Mouse (Mus musculus) midbrain, embryonic 14.5 days (tissue): ENCODE results near the gene Rap1gap. TPM values are rescaled to one million over a fixed set of nuclear protein-coding genes. Genes with fewer than 3 reads are reported as not detected.

Experiments
- ATAC-seq: fragments of 200-750 bp; cut with Nextera tagmentation; 2 replicates; pipeline ENCODE4 v1.8.0; 2017; ENCODE audit warnings: moderate number of reproducible peaks, moderate library complexity; ENCODE audit not compliant: low FRiP score, low TSS enrichment
- DNase-seq: peaks from one replicate; pipeline ENCODE4 v3.0.0-alpha.2; 2015
- H3K27ac ChIP-seq: fragments of 300-500 bp; sonication (generic); replicated peaks from 2 replicates; pipeline ENCODE4 v1.5.1; 2014; ENCODE audit warnings: mild to moderate bottlenecking, low read depth, low read length, moderate library complexity
- H3K27me3 ChIP-seq: fragments of 300-500 bp; sonication (generic); 2 replicates; pipeline ENCODE4 v1.6.1; 2014; ENCODE audit warnings: low read length, control low read depth, mixed read lengths; ENCODE audit not compliant: control insufficient read depth, insufficient read depth
- H3K36me3 ChIP-seq: fragments of 300-500 bp; sonication (generic); 2 replicates; pipeline ENCODE4 v1.6.1; 2014; ENCODE audit warnings: low read length, control low read depth; ENCODE audit not compliant: control insufficient read depth, insufficient read depth
- H3K4me1 ChIP-seq: fragments of 300-500 bp; sonication (generic); 2 replicates; pipeline ENCODE4 v1.6.1; 2014; ENCODE audit warnings: mild to moderate bottlenecking, antibody characterized with exemption, low read length, control low read depth; ENCODE audit not compliant: control insufficient read depth, insufficient read depth
- H3K4me2 ChIP-seq: fragments of 300-500 bp; sonication (generic); 2 replicates; pipeline ENCODE4 v1.6.1; 2014; ENCODE audit warnings: mild to moderate bottlenecking, low read length, moderate library complexity
- H3K4me3 ChIP-seq: fragments of 300-500 bp; sonication (generic); replicated peaks from 2 replicates; pipeline ENCODE4 v1.5.1; 2014; ENCODE audit warnings: low read depth, low read length
- H3K9ac ChIP-seq: fragments of 300-500 bp; sonication (generic); replicated peaks from 2 replicates; pipeline ENCODE4 v1.6.1; 2014; ENCODE audit warnings: mild to moderate bottlenecking, low read length, moderate library complexity
- H3K9me3 ChIP-seq: fragments of 300-500 bp; sonication (generic); 2 replicates; pipeline ENCODE4 v1.6.1; 2016; ENCODE audit warnings: low read length, control low read depth, mixed read lengths; ENCODE audit not compliant: control insufficient read depth
- WGBS: fragments of 180-500 bp; shearing (Covaris S2); extraction: QIAGEN DNeasy Blood & Tissue Kit; methylation state at CpG from one replicate; pipeline ENCODE4 v1.1.7; 2014; 5-methylcytosine and 5-hydroxymethylcytosine counted together
- polyA plus RNA-seq: library from polyadenylated mRNA; unstranded; fragments of >200 nt; fragmentation: Nextera tagmentation; extraction: Ambion mirVana; gene quantifications from 2 replicates; pipeline ENCODE4 v1.2.1, GENCODE M21; 2014

The Rap1gap gene
- polyA plus RNA-seq, 1 experiment from 2014 or later: 57.7 TPM

DNA sequence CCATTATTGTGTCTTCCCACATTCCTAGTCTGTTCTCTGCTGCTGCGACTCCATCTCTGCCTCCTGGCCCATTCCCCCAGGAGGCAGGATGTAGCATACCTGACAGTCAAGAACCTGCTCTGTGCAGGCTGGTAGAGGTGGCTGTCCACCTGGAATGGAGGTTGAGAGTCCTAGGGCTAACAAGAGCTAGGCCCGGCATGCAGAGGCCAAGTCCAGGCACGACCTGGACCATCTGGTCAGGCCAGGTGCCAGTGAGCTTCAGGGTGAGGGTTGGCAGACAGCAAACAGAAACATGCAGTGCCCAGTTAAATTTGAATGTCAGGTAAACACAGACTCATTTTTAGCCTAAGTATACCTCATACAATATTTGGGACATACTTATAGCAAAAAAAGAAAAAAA lies 68.4 kb downstream of the Rap1gap start:
- ATAC-seq (no peak), DNase-seq (no peak)
- Histone ChIP-seq H3K9ac (no peak overlapping the region), H3K4me2 (no peak overlapping the region), H3K9me3 (no peaks in the 10 kb centered on the region), H3K4me1 (peaks cover 23% of the 10 kb centered on the region), H3K27me3 (no peaks in the 10 kb centered on the region), H3K4me3 (no peak overlapping the region), H3K36me3 (no peaks in the 10 kb centered on the region), H3K27ac (no peak overlapping the region)
- 83% methylated on average over 3 of the region's 3 CpGs for WGBS

GRCm38 (mm10) chr4:137733459-137733858 lies 68.9 kb downstream of the Rap1gap start:
- DNase-seq (no peak), ATAC-seq (no peak)
- no peak overlapping the region for H3K9ac ChIP-seq
- WGBS: 75% methylated on average over 5 of the region's 5 CpGs
- H3K4me3 ChIP-seq: no peak overlapping the region
- H3K27me3 ChIP-seq: no peaks in the 10 kb centered on the region
- no peak overlapping the region for H3K4me2 ChIP-seq
- peaks cover 18% of the 10 kb centered on the region for H3K4me1 ChIP-seq
- H3K9me3 ChIP-seq: no peaks in the 10 kb centered on the region
- H3K36me3 ChIP-seq: no peaks in the 10 kb centered on the region
- H3K27ac ChIP-seq: no peak overlapping the region

DNA sequence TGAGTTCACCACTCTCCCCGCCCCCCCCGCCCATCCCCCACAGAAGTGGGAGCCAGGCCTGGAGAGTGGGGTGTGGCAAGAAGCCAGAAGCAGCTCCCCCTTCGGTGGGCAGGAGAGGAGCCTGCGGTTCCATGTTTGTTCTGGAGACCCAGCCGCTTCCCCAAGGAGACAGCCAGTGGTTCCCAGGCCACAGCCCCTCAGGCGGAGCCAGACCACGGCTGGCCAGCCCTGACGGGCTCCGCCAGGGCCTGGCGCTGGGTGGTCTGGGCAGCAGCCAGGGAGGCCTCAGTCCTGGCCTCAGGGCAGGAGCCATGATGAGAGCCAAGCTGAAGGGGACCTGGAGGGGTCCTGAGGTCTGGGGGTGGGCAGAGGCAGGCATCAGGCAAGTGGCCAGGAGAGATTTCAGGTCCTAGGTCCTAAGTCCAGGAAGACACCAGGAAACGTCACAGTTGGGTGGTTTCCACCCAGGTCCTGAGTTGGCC lies 71.7 kb downstream of the Rap1gap start:
- DNase-seq: no peak
- Histone ChIP-seq H3K4me1 (0 out of 2 replicates have a peak, but pooled peaks cover 7% of the 10 kb centered on the region), H3K4me3 (no peak overlapping the region), H3K9me3 (no peaks in the 10 kb centered on the region), H3K27ac (no peak overlapping the region), H3K9ac (no peak overlapping the region), H3K36me3 (no peaks in the 10 kb centered on the region), H3K4me2 (no peak overlapping the region), H3K27me3 (no peaks in the 10 kb centered on the region)
- WGBS: 44% methylated on average over 11 of the region's 11 CpGs
- no peak for ATAC-seq

DNA sequence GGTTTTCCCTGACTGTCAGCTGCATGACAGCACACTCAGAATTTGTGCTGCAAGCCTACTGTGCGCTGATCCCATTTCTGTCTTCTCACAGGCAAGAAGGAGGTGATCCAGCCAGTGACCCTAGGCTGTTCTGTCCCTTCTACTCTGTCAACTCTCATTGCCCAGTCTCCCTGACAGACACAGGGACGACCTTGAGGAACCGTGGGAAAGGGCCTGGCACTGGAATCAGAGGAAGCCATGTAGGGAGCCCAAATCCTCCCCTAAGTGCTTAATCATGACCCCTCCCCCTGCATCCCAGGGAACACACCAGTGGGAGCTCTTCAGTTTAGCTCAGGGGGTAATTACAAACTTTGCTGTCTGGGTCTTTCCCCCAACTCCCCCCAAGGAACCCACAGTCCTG lies 73.2 kb downstream of the Rap1gap start:
- DNase-seq (no peak), ATAC-seq (no peak)
- no peak overlapping the region for H3K27ac ChIP-seq
- no peaks in the 10 kb centered on the region for H3K36me3 ChIP-seq
- no peaks in the 10 kb centered on the region for H3K27me3 ChIP-seq
- H3K4me1 ChIP-seq: 0 out of 2 replicates have a peak, but pooled peaks cover 7% of the 10 kb centered on the region
- WGBS: 72% methylated on average over 3 of the region's 3 CpGs
- H3K4me2 ChIP-seq: no peak overlapping the region
- H3K9me3 ChIP-seq: no peaks in the 10 kb centered on the region
- H3K4me3 ChIP-seq: no peak overlapping the region
- H3K9ac ChIP-seq: no peak overlapping the region

GRCm38 (mm10) chr4:137739151-137739923 lies 74.8 kb downstream of the Rap1gap start:
- WGBS: 52% methylated on average over 9 of the region's 9 CpGs

GRCm38 (mm10) chr4:137740350-137740749 lies 75.8 kb downstream of the Rap1gap start:
- Histone ChIP-seq H3K27me3 (no peaks in the 10 kb centered on the region), H3K4me1 (0 out of 2 replicates have a peak, but pooled peaks cover 7% of the 10 kb centered on the region), H3K9me3 (no peaks in the 10 kb centered on the region), H3K36me3 (no peaks in the 10 kb centered on the region), H3K4me3 (no peak overlapping the region), H3K27ac (no peak overlapping the region), H3K9ac (no peak overlapping the region), H3K4me2 (no peak overlapping the region)
- no peak for DNase-seq
- no peak for ATAC-seq
- WGBS: 90% methylated on average over 7 of the region's 7 CpGs

More at GRCm38 (mm10) chr4:137739151-137739923, 74.8 kb downstream of the Rap1gap start:
- no peaks in the 10 kb centered on the region for H3K9me3 ChIP-seq
- 0 out of 2 replicates have a peak, but pooled peaks cover 7% of the 10 kb centered on the region for H3K4me1 ChIP-seq
- DNase-seq (peak; percentile 90), ATAC-seq (peak; percentile 73; the same call in 1 of the 2 replicates)
- no peaks in the 10 kb centered on the region for H3K36me3 ChIP-seq
- no peaks in the 10 kb centered on the region for H3K27me3 ChIP-seq
- no peak overlapping the region for H3K9ac ChIP-seq
- H3K4me3 ChIP-seq: no peak overlapping the region
- H3K27ac ChIP-seq: no peak overlapping the region
- H3K4me2 ChIP-seq: peak overlapping the region; percentile 28

- WGBS: 51% methylated on average over 7 of the region's 7 CpGs
- DNase-seq: no peak
- H3K9me3 ChIP-seq: no peaks in the 10 kb centered on the region
- no peaks in the 10 kb centered on the region for H3K4me1 ChIP-seq
- no peak overlapping the region for H3K4me3 ChIP-seq
- H3K4me2 ChIP-seq: no peak overlapping the region
- H3K9ac ChIP-seq: no peak overlapping the region
- no peak for ATAC-seq
- no peaks in the 10 kb centered on the region for H3K36me3 ChIP-seq
- no peak overlapping the region for H3K27ac ChIP-seq
- H3K27me3 ChIP-seq: no peaks in the 10 kb centered on the region
These were observed 79.3 kb downstream of the Rap1gap start for GRCm38 (mm10) chr4:137743791-137744190.

- Histone ChIP-seq H3K4me2 (no peak overlapping the region), H3K9ac (no peak overlapping the region), H3K27ac (no peak overlapping the region), H3K27me3 (no peaks in the 10 kb centered on the region), H3K4me3 (no peak overlapping the region), H3K9me3 (no peaks in the 10 kb centered on the region), H3K36me3 (no peaks in the 10 kb centered on the region), H3K4me1 (no peaks in the 10 kb centered on the region)
- ATAC-seq (no peak), DNase-seq (no peak)
- 57% methylated on average over 13 of the region's 13 CpGs for WGBS
These were observed 80.0 kb downstream of the Rap1gap start for GRCm38 (mm10) chr4:137744433-137744918.

GRCm38 (mm10) chr4:137747091-137747490 lies 82.6 kb downstream of the Rap1gap start:
- no peak overlapping the region for H3K27ac ChIP-seq
- H3K4me1 ChIP-seq: no peaks in the 10 kb centered on the region
- no peak overlapping the region for H3K4me3 ChIP-seq
- no peak overlapping the region for H3K9ac ChIP-seq
- no peaks in the 10 kb centered on the region for H3K9me3 ChIP-seq
- H3K27me3 ChIP-seq: no peaks in the 10 kb centered on the region
- no peak for ATAC-seq
- WGBS: 85% methylated on average over 9 of the region's 9 CpGs
- H3K36me3 ChIP-seq: no peaks in the 10 kb centered on the region
- no peak overlapping the region for H3K4me2 ChIP-seq
- DNase-seq: no peak
